Mouse (Mus musculus) kidney, adult 2 months (tissue): ENCODE measurements around the gene Nid1. TPM values are rescaled to one million over a fixed set of nuclear protein-coding genes. Genes with fewer than 3 reads are reported as not detected.

ENCODE experiments used
- DNase-seq: peaks from one replicate; pipeline ENCODE4 v3.0.0; 2021
- H3K27ac ChIP-seq: fragments of 200-500 bp; 2 replicates; pipeline ENCODE4 v1.5.1; 2012; ENCODE audit warnings: low read depth, low read length, control low read depth, inconsistent platforms; ENCODE audit not compliant: insufficient read depth
- H3K27me3 ChIP-seq: fragments of 200-500 bp; replicated peaks from 2 replicates; pipeline ENCODE4 v1.6.1; 2012; ENCODE audit warnings: mild to moderate bottlenecking, moderate library complexity, low read length, inconsistent platforms; ENCODE audit not compliant: control insufficient read depth, insufficient read depth
- H3K36me3 ChIP-seq: fragments of 200-500 bp; 2 replicates; pipeline ENCODE4 v1.6.1; 2012; ENCODE audit warnings: mild to moderate bottlenecking, moderate library complexity, low read length, inconsistent platforms; ENCODE audit not compliant: control insufficient read depth, insufficient read depth
- H3K4me1 ChIP-seq: fragments of 200-500 bp; 2 replicates; pipeline ENCODE4 v1.6.1; 2011; ENCODE audit warnings: low read length; ENCODE audit not compliant: control insufficient read depth, insufficient read depth
- H3K4me3 ChIP-seq: fragments of 200-500 bp; 2 replicates; pipeline ENCODE4 v1.5.1; 2011; ENCODE audit warnings: mild to moderate bottlenecking, low read depth, low read length, control low read depth; ENCODE audit not compliant: insufficient read depth
- CTCF ChIP-seq: fragments of 200-500 bp; conservative IDR thresholded peaks from 2 replicates; pipeline ENCODE4 v1.5.1; 2011; ENCODE audit warnings: low read depth, mild to moderate bottlenecking, control low read depth, low read length, moderate library complexity, mixed read lengths; ENCODE audit not compliant: insufficient read depth, insufficient read length
- POLR2A ChIP-seq: fragments of 200-500 bp; IDR thresholded peaks from one replicate; pipeline ENCODE4 v1.6.1; 2011; ENCODE audit warnings: low read depth, low read length, control low read depth
- WGBS: fragments of 180-500 bp; shearing (Covaris S2); methylation state at CpG from one replicate; pipeline ENCODE4 v1.1.7; 2018; 5-methylcytosine and 5-hydroxymethylcytosine counted together
- polyA plus RNA-seq: library from polyadenylated mRNA; depleted of rRNA; stranded (reverse); fragments of >200 nt; gene quantifications from 2 replicates; pipeline ENCODE4 v1.2.3, GENCODE M21; 2012

The Nid1 gene
- polyA plus RNA-seq, 1 experiment, result 64.6 TPM

DNA sequence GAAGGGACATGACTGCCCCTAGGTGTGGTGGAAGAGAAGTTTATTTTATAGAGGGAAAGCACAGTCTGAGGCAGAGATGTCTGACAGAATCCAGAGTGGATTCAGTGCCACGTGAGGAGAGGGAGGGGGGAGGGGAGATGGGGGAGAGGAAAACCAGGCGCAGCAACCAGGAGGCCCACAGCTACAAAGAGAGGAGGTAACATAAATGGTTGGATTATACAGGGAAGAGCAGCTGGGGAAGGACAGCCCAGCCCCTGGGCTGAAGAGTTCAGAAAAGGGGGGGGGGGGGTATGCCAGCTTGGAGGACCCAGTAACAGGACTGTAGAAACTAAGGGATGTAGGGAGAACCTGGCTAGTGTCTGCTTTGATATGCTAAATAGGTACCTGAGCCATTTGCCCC is 42.6 kb downstream of the Nid1 start:
- Histone ChIP-seq H3K4me1 (no peaks in the 10 kb centered on the region), H3K4me3 (no peak overlapping the region), H3K27me3 (no peaks in the 10 kb centered on the region), H3K27ac (no peak overlapping the region), H3K36me3 (no peaks in the 10 kb centered on the region)
- no peak for DNase-seq
- TF ChIP-seq CTCF, result no peak
- no peak for TF ChIP-seq POLR2A
- 26% methylated on average over 2 of the region's 2 CpGs for WGBS

DNA sequence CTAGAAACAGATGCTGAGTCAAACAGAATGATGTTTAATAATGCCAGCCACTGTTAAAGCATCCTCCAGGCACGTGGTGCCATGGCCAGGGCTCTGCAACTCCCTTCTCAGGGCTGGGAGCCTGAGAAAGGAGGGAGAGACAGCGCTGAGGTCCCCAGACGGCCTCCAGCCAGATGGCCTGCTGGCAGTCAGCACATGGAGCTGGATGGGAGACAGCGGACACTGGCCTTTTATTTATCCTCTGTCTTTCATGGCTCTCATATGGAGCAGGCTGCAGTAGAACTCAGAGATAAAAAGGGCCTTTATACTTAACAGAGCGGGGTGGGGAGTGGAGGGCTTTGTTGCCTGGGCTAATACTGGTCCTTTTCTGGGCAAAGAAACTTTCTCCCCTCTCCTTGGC is 43.7 kb downstream of the Nid1 start:
- no peaks in the 10 kb centered on the region for H3K4me1 ChIP-seq
- TF ChIP-seq POLR2A (no peak), CTCF (no peak)
- no peaks in the 10 kb centered on the region for H3K36me3 ChIP-seq
- no peak overlapping the region for H3K27ac ChIP-seq
- no peak for DNase-seq
- no peaks in the 10 kb centered on the region for H3K27me3 ChIP-seq
- WGBS, result 58% methylated on average over 5 of the region's 5 CpGs
- H3K4me3 ChIP-seq, result no peak overlapping the region

GRCm38 (mm10) chr13:13481875-13482674 is 44.7 kb downstream of the Nid1 start:
- Histone ChIP-seq H3K4me1 (no peaks in the 10 kb centered on the region), H3K36me3 (no peaks in the 10 kb centered on the region), H3K27ac (no peak overlapping the region), H3K27me3 (no peaks in the 10 kb centered on the region), H3K4me3 (no peak overlapping the region)
- TF ChIP-seq POLR2A, result no peak
- TF ChIP-seq CTCF, result no peak
- WGBS, result 84% methylated on average over 16 of the region's 16 CpGs
- no peak for DNase-seq

DNA sequence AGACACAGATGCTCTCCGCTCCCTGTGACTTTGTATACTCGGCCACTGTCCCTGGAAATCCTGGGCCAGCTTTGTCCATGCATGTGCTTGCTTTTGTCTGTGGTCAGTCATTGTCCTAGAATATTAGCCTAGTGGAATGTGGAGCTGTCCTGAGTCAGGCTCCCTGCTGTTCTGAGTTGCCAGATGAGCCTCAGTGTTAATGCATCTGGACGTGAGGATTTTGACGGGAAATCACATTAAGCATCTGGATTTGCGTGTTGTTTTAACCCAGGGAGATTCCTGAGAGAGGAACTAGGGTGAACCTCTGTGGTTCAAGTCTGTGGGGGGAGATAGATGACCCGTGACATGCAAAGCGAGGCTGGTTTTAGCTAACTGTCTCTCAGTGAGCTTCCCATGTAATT is 47.0 kb downstream of the Nid1 start:
- no peak overlapping the region for H3K4me3 ChIP-seq
- no peaks in the 10 kb centered on the region for H3K4me1 ChIP-seq
- peak; percentile 21 for DNase-seq
- no peaks in the 10 kb centered on the region for H3K36me3 ChIP-seq
- H3K27ac ChIP-seq, result no peak overlapping the region
- TF ChIP-seq POLR2A, result no peak
- TF ChIP-seq CTCF, result no peak
- no peaks in the 10 kb centered on the region for H3K27me3 ChIP-seq
- WGBS, result 42% methylated on average over 7 of the region's 7 CpGs

GRCm38 (mm10) chr13:13484883-13485282 is 47.5 kb downstream of the Nid1 start:
- no peak for DNase-seq
- TF ChIP-seq POLR2A (no peak), CTCF (no peak)
- Histone ChIP-seq H3K4me3 (no peak overlapping the region), H3K4me1 (no peaks in the 10 kb centered on the region), H3K36me3 (no peaks in the 10 kb centered on the region), H3K27me3 (no peaks in the 10 kb centered on the region), H3K27ac (no peak overlapping the region)
- 76% methylated on average over 2 of the region's 2 CpGs for WGBS

DNA sequence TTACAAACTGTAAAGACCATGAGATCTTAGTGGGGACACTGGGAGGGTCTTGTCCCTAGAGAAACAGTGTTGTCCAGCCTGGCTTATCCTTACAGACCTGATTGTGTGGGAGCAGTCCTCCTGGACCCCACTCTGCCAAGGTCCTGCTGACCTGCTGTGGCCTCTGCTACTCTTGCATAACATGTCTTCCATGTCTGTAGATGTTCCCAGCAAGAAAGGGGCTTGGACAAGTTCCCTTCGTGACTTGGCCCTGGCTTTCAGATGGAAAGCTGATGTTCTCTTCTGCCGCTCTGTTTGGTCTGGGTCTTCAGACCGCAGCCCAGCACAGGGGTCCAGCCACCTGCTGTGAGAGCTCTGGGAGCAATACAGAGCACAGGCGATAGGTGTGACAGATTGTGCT is 48.3 kb downstream of the Nid1 start:
- no peaks in the 10 kb centered on the region for H3K36me3 ChIP-seq
- H3K27me3 ChIP-seq, result no peaks in the 10 kb centered on the region
- 82% methylated on average over 4 of the region's 4 CpGs for WGBS
- H3K27ac ChIP-seq, result no peak overlapping the region
- no peak overlapping the region for H3K4me3 ChIP-seq
- TF ChIP-seq CTCF (no peak), POLR2A (no peak)
- no peaks in the 10 kb centered on the region for H3K4me1 ChIP-seq
- no peak for DNase-seq

DNA sequence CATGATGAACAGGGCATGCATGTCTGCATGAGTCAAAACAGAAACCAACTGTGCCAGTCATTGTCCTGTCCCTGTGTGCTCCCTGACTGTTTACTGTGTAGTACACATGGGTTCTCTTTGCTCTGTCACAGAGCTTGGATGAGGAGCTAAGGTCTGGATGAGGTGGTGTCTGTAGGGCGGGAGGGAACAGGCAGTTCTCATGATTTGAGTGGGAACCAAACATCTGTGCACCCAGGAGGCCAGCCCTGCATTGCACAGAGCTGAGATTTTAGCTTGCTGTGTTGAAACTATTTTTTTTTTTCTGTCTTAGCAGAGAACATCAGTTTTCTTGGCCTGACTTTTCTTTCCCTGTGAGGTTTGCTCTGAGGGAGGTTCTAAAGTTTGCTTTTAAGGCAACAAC is 50.5 kb downstream of the Nid1 start:
- no peak for TF ChIP-seq CTCF
- TF ChIP-seq POLR2A, result no peak
- H3K27me3 ChIP-seq, result no peaks in the 10 kb centered on the region
- DNase-seq, result no peak
- no peaks in the 10 kb centered on the region for H3K4me1 ChIP-seq
- no peak overlapping the region for H3K4me3 ChIP-seq
- no peak overlapping the region for H3K27ac ChIP-seq
- 92% methylated on average over 1 of the region's 1 CpGs for WGBS
- no peaks in the 10 kb centered on the region for H3K36me3 ChIP-seq

DNA sequence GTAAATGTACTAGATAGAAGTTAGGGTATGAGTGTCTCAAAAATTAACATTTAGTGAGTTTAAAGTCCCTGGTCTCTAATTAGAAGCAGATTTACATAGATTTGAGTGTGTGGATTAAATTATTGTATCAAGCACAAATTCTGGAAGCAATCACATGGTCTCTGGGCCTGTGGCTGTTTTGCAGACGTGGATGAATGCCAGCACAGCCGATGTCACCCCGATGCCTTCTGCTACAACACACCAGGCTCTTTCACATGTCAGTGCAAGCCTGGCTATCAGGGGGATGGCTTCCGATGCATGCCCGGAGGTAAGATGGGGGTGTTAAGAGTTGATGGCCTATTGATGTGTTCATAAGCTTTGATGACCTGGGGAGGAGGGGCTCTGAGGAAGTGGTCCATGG is 52.5 kb downstream of the Nid1 start:
- Histone ChIP-seq H3K36me3 (no peaks in the 10 kb centered on the region), H3K4me3 (no peak overlapping the region), H3K27ac (no peak overlapping the region), H3K27me3 (no peaks in the 10 kb centered on the region), H3K4me1 (no peaks in the 10 kb centered on the region)
- DNase-seq, result no peak
- 73% methylated on average over 5 of the region's 5 CpGs for WGBS
- no peak for TF ChIP-seq CTCF
- no peak for TF ChIP-seq POLR2A
